Mouse (Mus musculus) liver, embryonic 13.5 days (tissue): ENCODE measurements around the gene Prkcb. TPM values are rescaled to one million over a fixed set of nuclear protein-coding genes. Genes with fewer than 3 reads are reported as not detected.

ENCODE experiments used
- ATAC-seq: fragments of 200-750 bp; cut with Nextera tagmentation; 2 replicates; pipeline ENCODE4 v1.8.0; 2017; ENCODE audit warnings: low read depth, mild to moderate bottlenecking, moderate number of reproducible peaks, moderate library complexity
- DNase-seq: peaks from one replicate; pipeline ENCODE4 v3.0.0; 2022
- H3K27ac ChIP-seq: fragments of 300-500 bp; sonication (generic); 2 replicates; pipeline ENCODE4 v1.5.1; 2015; ENCODE audit warnings: moderate library complexity, mild to moderate bottlenecking, inconsistent platforms
- H3K27me3 ChIP-seq: fragments of 300-500 bp; sonication (generic); 2 replicates; pipeline ENCODE4 v1.6.1; 2015; ENCODE audit warnings: mild to moderate bottlenecking, inconsistent platforms
- H3K36me3 ChIP-seq: fragments of 300-500 bp; sonication (generic); 2 replicates; pipeline ENCODE4 v1.6.1; 2015; ENCODE audit warnings: mild to moderate bottlenecking, inconsistent platforms
- H3K4me1 ChIP-seq: fragments of 300-500 bp; sonication (generic); replicated peaks from 2 replicates; pipeline ENCODE4 v1.6.1; 2015; ENCODE audit warnings: inconsistent platforms
- H3K4me2 ChIP-seq: fragments of 300-500 bp; sonication (generic); 2 replicates; pipeline ENCODE4 v1.6.1; 2015; ENCODE audit warnings: inconsistent platforms, mild to moderate bottlenecking, moderate library complexity
- H3K4me3 ChIP-seq: fragments of 300-500 bp; sonication (generic); replicated peaks from 2 replicates; pipeline ENCODE4 v1.5.1; 2015; ENCODE audit warnings: mild to moderate bottlenecking, inconsistent platforms
- H3K9ac ChIP-seq: fragments of 300-500 bp; sonication (generic); 2 replicates; pipeline ENCODE4 v1.6.1; 2015; ENCODE audit warnings: mild to moderate bottlenecking, inconsistent platforms
- H3K9me3 ChIP-seq: fragments of 300-500 bp; sonication (generic); replicated peaks from 2 replicates; pipeline ENCODE4 v1.6.1; 2016; ENCODE audit warnings: inconsistent platforms
- WGBS: fragments of 180-500 bp; shearing (Covaris S2); methylation state at CpG from one replicate; pipeline ENCODE4 v1.1.7; 2015; ENCODE audit not compliant: insufficient replicate concordance; 5-methylcytosine and 5-hydroxymethylcytosine counted together
- polyA plus RNA-seq: library from polyadenylated mRNA; unstranded; fragments of >200 nt; fragmentation: Nextera tagmentation; extraction: Ambion mirVana; gene quantifications from 2 replicates; pipeline ENCODE4 v1.2.1, GENCODE M21; 2015

The Prkcb gene
- polyA plus RNA-seq, 1 experiment from 2014 or later: 2.3 TPM

GRCm38 (mm10) chr7:122506467-122506866 lies 217.9 kb downstream of the Prkcb start:
- Histone ChIP-seq H3K9me3 (no peaks in the 10 kb centered on the region), H3K9ac (no peak overlapping the region), H3K27ac (no peak overlapping the region), H3K4me3 (no peak overlapping the region), H3K27me3 (no peaks in the 10 kb centered on the region), H3K4me2 (no peak overlapping the region), H3K36me3 (no peaks in the 10 kb centered on the region), H3K4me1 (no peaks in the 10 kb centered on the region)
- DNase-seq: no peak
- no peak for ATAC-seq
- WGBS: 66% methylated on average over 2 of the region's 2 CpGs

- WGBS: 41% methylated on average over 7 of the region's 7 CpGs
- ATAC-seq: no peak
- H3K9me3 ChIP-seq: no peaks in the 10 kb centered on the region
- no peak overlapping the region for H3K4me2 ChIP-seq
- H3K9ac ChIP-seq: no peak overlapping the region
- no peaks in the 10 kb centered on the region for H3K36me3 ChIP-seq
- no peaks in the 10 kb centered on the region for H3K27me3 ChIP-seq
- no peaks in the 10 kb centered on the region for H3K4me1 ChIP-seq
- no peak overlapping the region for H3K4me3 ChIP-seq
- no peak for DNase-seq
- H3K27ac ChIP-seq: no peak overlapping the region
These were observed 221.4 kb downstream of the Prkcb start for GRCm38 (mm10) chr7:122509903-122510302.

DNA sequence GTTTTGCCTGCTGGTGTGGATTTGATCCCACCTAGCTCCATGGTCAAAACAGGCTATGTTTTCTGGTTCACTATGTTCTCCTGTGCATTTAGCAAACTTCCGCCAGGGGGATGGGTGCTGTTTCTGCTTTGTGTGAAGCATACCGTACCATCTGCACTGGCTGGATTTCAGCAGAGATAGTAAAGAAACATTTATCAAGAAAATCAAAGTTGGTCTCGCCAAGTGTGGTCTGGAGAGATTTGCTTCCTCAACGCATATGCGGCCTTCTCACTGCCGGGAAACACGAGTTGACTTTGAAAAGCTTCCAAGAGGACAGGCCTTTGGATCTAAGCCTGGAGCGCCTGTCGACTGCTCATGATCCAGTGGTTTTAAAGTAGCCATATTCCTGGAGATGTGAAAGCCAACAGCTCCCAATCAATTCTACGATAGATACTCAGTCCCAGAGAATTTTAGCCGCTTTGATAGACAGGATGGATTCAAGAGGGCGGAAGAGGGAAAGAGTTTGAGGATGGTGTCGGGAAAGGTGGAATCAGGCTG lies 223.9 kb downstream of the Prkcb start:
- H3K4me3 ChIP-seq: no peak overlapping the region
- H3K27me3 ChIP-seq: no peaks in the 10 kb centered on the region
- WGBS: 72% methylated on average over 13 of the region's 13 CpGs
- H3K4me1 ChIP-seq: no peaks in the 10 kb centered on the region
- ATAC-seq: no peak
- H3K36me3 ChIP-seq: no peaks in the 10 kb centered on the region
- DNase-seq: no peak
- H3K9me3 ChIP-seq: no peaks in the 10 kb centered on the region
- H3K27ac ChIP-seq: no peak overlapping the region
- no peak overlapping the region for H3K4me2 ChIP-seq
- H3K9ac ChIP-seq: no peak overlapping the region

GRCm38 (mm10) chr7:122520850-122521638 lies 232.5 kb downstream of the Prkcb start:
- ATAC-seq (no peak), DNase-seq (no peak)
- H3K4me3 ChIP-seq: no peak overlapping the region
- no peaks in the 10 kb centered on the region for H3K27me3 ChIP-seq
- H3K4me2 ChIP-seq: no peak overlapping the region
- no peaks in the 10 kb centered on the region for H3K36me3 ChIP-seq
- no peaks in the 10 kb centered on the region for H3K4me1 ChIP-seq
- no peak overlapping the region for H3K27ac ChIP-seq
- no peaks in the 10 kb centered on the region for H3K9me3 ChIP-seq
- WGBS: 42% methylated on average over 7 of the region's 7 CpGs
- no peak overlapping the region for H3K9ac ChIP-seq

- Histone ChIP-seq H3K4me2 (no peak overlapping the region), H3K9ac (no peak overlapping the region), H3K9me3 (no peaks in the 10 kb centered on the region), H3K36me3 (no peaks in the 10 kb centered on the region), H3K4me1 (no peaks in the 10 kb centered on the region), H3K27me3 (no peaks in the 10 kb centered on the region), H3K4me3 (no peak overlapping the region), H3K27ac (no peak overlapping the region)
- 86% methylated on average over 11 of the region's 11 CpGs for WGBS
- ATAC-seq (no peak), DNase-seq (no peak)
These were observed 239.7 kb downstream of the Prkcb start for GRCm38 (mm10) chr7:122528201-122528600.

DNA sequence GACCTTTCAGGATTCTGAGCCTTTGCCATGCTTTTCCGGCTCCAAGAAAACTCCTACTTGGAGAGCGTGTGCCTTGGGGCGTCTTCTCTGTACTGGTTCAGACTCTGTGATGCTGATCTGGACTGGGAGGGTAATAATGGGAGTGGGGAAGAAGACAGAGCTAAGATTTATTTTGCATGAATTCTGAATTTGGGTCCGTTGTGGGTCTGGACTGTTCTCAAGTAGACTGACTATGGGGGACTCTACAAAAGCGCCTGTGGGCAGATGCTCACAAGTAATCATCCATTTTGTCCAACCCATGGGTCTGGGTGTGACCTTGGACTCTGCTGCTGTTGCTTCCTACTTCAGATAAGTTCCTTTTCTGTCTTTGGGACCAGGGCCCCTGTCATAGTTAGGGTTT lies 240.1 kb downstream of the Prkcb start:
- Histone ChIP-seq H3K36me3 (no peaks in the 10 kb centered on the region), H3K27me3 (no peaks in the 10 kb centered on the region), H3K9me3 (no peaks in the 10 kb centered on the region), H3K4me1 (no peaks in the 10 kb centered on the region), H3K4me2 (no peak overlapping the region), H3K9ac (no peak overlapping the region), H3K4me3 (no peak overlapping the region), H3K27ac (no peak overlapping the region)
- no peak for DNase-seq
- WGBS: 76% methylated on average over 5 of the region's 5 CpGs
- no peak for ATAC-seq

- H3K4me1 ChIP-seq: no peaks in the 10 kb centered on the region
- H3K4me3 ChIP-seq: no peak overlapping the region
- H3K9me3 ChIP-seq: no peaks in the 10 kb centered on the region
- H3K36me3 ChIP-seq: no peaks in the 10 kb centered on the region
- no peak for DNase-seq
- WGBS: 67% methylated on average over 9 of the region's 9 CpGs
- no peaks in the 10 kb centered on the region for H3K27me3 ChIP-seq
- no peak overlapping the region for H3K27ac ChIP-seq
- H3K9ac ChIP-seq: no peak overlapping the region
- H3K4me2 ChIP-seq: no peak overlapping the region
- ATAC-seq: no peak
These were observed 245.2 kb downstream of the Prkcb start for GRCm38 (mm10) chr7:122533566-122534360.

- ATAC-seq: no peak
- Histone ChIP-seq H3K36me3 (no peaks in the 10 kb centered on the region), H3K27me3 (no peaks in the 10 kb centered on the region), H3K27ac (no peak overlapping the region), H3K4me2 (no peak overlapping the region), H3K9me3 (no peaks in the 10 kb centered on the region), H3K4me1 (no peaks in the 10 kb centered on the region), H3K4me3 (no peak overlapping the region), H3K9ac (no peak overlapping the region)
- no peak for DNase-seq
- 59% methylated on average over 3 of the region's 3 CpGs for WGBS
These were observed 256.1 kb downstream of the Prkcb start for GRCm38 (mm10) chr7:122544616-122545015.

GRCm38 (mm10) chr7:122556575-122557140 lies 268.1 kb downstream of the Prkcb start:
- Histone ChIP-seq H3K27ac (no peak overlapping the region), H3K4me1 (no peaks in the 10 kb centered on the region), H3K36me3 (no peaks in the 10 kb centered on the region), H3K9ac (no peak overlapping the region), H3K9me3 (no peaks in the 10 kb centered on the region), H3K4me3 (no peak overlapping the region), H3K27me3 (no peaks in the 10 kb centered on the region), H3K4me2 (no peak overlapping the region)
- no peak for ATAC-seq
- WGBS: 32% methylated on average over 6 of the region's 6 CpGs
- no peak for DNase-seq

DNA sequence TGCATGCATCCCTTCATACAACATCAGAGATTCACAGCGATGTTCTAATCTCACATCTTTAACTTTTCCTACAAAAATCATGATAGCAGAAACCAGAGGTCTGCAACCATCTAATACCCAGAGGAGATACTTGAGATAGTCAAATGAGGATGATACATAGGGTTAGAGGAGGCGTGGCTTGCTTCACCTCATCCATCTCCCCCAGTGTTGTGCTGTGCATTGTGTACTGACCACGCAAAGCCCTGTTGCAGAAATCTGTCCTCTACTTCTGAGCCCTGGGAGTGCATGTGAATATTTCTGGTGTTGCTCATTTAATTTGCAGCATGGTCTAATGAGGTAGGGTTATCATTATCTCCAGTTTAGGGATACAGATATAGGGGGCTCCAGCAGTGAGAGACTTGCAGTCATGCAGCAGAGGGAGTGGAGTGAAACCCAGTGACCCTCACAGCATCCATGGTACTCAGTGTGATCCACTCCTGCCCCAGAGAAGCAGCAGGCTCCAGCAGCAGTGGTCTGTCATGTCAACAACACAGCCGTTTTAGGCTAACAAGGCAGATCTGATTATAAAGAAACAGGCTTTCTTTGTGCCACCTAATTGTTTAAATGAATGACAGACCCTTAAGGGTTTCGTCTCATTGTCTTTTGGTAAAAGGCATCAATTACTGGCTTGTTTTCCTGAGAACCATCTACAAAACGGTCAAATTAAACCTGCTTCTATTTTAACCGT lies 269.7 kb downstream of the Prkcb start:
- no peak for DNase-seq
- WGBS: 45% methylated on average over 7 of the region's 7 CpGs
- H3K9me3 ChIP-seq: no peaks in the 10 kb centered on the region
- H3K4me3 ChIP-seq: no peak overlapping the region
- no peak overlapping the region for H3K27ac ChIP-seq
- ATAC-seq: no peak
- no peaks in the 10 kb centered on the region for H3K36me3 ChIP-seq
- H3K4me1 ChIP-seq: no peaks in the 10 kb centered on the region
- H3K27me3 ChIP-seq: no peaks in the 10 kb centered on the region
- H3K4me2 ChIP-seq: no peak overlapping the region
- H3K9ac ChIP-seq: no peak overlapping the region

DNA sequence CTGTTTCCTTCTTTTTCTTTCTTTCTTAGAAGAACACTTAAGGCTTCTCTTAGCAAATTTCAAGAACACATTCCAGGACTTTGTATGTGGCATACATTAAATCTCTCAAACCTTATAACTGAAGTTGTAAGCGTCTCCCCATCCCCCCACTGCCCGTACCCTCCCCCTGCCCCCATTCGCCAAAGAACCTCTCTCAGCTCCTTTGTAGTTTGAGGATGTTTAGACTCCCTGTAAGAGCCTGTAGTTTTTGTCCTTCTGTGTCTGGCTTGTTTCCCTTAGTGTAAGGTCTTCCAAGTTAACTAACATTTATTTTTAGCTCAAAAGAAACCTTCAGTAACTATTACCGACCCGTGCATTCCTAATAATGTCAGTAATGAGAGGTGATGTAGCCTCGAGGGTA lies 270.4 kb downstream of the Prkcb start:
- Histone ChIP-seq H3K4me1 (no peaks in the 10 kb centered on the region), H3K27me3 (no peaks in the 10 kb centered on the region), H3K4me2 (no peak overlapping the region), H3K9me3 (no peaks in the 10 kb centered on the region), H3K27ac (no peak overlapping the region), H3K9ac (no peak overlapping the region), H3K36me3 (no peaks in the 10 kb centered on the region), H3K4me3 (no peak overlapping the region)
- DNase-seq: no peak
- 55% methylated on average over 6 of the region's 6 CpGs for WGBS
- ATAC-seq: no peak
